Mouse (Mus musculus) thymus, adult 2 months (tissue): ENCODE data around the gene Col28a1.

Source experiments
- CTCF ChIP-seq: fragments of 200-500 bp; IDR thresholded peaks from 2 replicates; pipeline ENCODE4 v1.5.1; 2012; ENCODE audit warnings: mild to moderate bottlenecking, control low read depth, low read length, moderate library complexity, borderline replicate concordance; ENCODE audit not compliant: control insufficient read depth, poor library complexity, insufficient read depth; ENCODE audit errors: extremely low read depth
- POLR2A ChIP-seq: fragments of 200-500 bp; IDR thresholded peaks from 2 replicates; pipeline ENCODE4 v1.6.1; 2012; ENCODE audit warnings: mild to moderate bottlenecking, low read length, control low read depth, moderate library complexity; ENCODE audit not compliant: control insufficient read depth, poor library complexity, insufficient read depth; ENCODE audit errors: extremely low read depth

- TF ChIP-seq CTCF = no peak
- no peak for TF ChIP-seq POLR2A
Measured at GRCm38 (mm10) chr6:8175346-8175745, 17.1 kb downstream of the Col28a1 start.
